Mouse (Mus musculus): Measurements from ENCODE around the gene Gm21988. TPM values are rescaled to one million over a fixed set of nuclear protein-coding genes. Genes with fewer than 3 reads are reported as not detected.

Gene Gm21988
- polyA plus RNA-seq (2012; rRNA removed): 9.7 and 10.3 TPM in 2 replicates

GRCm38 (mm10) chr11:70239541-70240279 lies at the start of gene Gm21988, which contains the start of gene Rnasek:
Gm21988 (minus strand) TSS chr11:70239830.
Rnasek (minus strand) TSS chr11:70239842.
- peak within 1 kb of the TSS; percentile 97 for H3K4me3 ChIP-seq (replicated peaks; ENCODE audit: insufficient read depth, low read depth, low read length)
- peak within 1 kb of the TSS; percentile 92 for H3K27ac ChIP-seq (ENCODE audit: insufficient read depth, low read length)
- peaks cover 3% of the 10 kb centered on the region; the same call in 1 of the 2 replicates for H3K4me1 ChIP-seq (ENCODE audit: control insufficient read depth, insufficient read depth, low read length)
- peak; percentile 87 to 91 for DNase-seq
- under 1% methylated on average over 34 of the region's 35 CpGs for WGBS
- no peaks in the 10 kb centered on the region for H3K27me3 ChIP-seq (ENCODE audit: control insufficient read depth, insufficient read depth, low read length)
- TF ChIP-seq CTCF (IDR thresholded peaks at IDR 0.05; ENCODE audit: borderline replicate concordance, insufficient read depth, low read depth, low read length) (no peak), POLR2A (IDR thresholded peaks at IDR 0.05; ENCODE audit: borderline replicate concordance, insufficient read depth, low read length) (peak; percentile 83)

- no peak for TF ChIP-seq POLR2A (IDR thresholded peaks at IDR 0.05; ENCODE audit: borderline replicate concordance, insufficient read depth, low read length)
- no peak for TF ChIP-seq CTCF (IDR thresholded peaks at IDR 0.05; ENCODE audit: borderline replicate concordance, insufficient read depth, low read depth, low read length)
- DNase-seq: peak in 1 of 2 experiments; percentile 9
- Histone ChIP-seq H3K4me1 (ENCODE audit: control insufficient read depth, insufficient read depth, low read length) (no peaks in the 10 kb centered on the region; the same call in 1 of the 2 replicates), H3K27ac (ENCODE audit: insufficient read depth, low read length) (no peak overlapping the region), H3K27me3 (ENCODE audit: control insufficient read depth, insufficient read depth, low read length) (no peaks in the 10 kb centered on the region), H3K4me3 (replicated peaks; ENCODE audit: insufficient read depth, low read depth, low read length) (no peak overlapping the region)
- 37% methylated on average over 6 of the region's 6 CpGs for WGBS
Observed at GRCm38 (mm10) chr11:70289236-70289635, 49.6 kb upstream of the Gm21988 start.

- 77% methylated on average over 10 of the region's 10 CpGs for WGBS
- TF ChIP-seq POLR2A (IDR thresholded peaks at IDR 0.05; ENCODE audit: borderline replicate concordance, insufficient read depth, low read length) (no peak), CTCF (IDR thresholded peaks at IDR 0.05; ENCODE audit: borderline replicate concordance, insufficient read depth, low read depth, low read length) (no peak)
Observed at GRCm38 (mm10) chr11:70288102-70288501, 48.5 kb upstream of the Gm21988 start.

GRCm38 (mm10) chr11:70285686-70286085 lies 46.1 kb upstream of the Gm21988 start:
- Histone ChIP-seq H3K4me3 (replicated peaks; ENCODE audit: insufficient read depth, low read depth, low read length) (no peak overlapping the region), H3K27me3 (ENCODE audit: control insufficient read depth, insufficient read depth, low read length) (no peaks in the 10 kb centered on the region), H3K4me1 (ENCODE audit: control insufficient read depth, insufficient read depth, low read length) (no peaks in the 10 kb centered on the region), H3K27ac (ENCODE audit: insufficient read depth, low read length) (no peak overlapping the region)
- TF ChIP-seq CTCF (IDR thresholded peaks at IDR 0.05; ENCODE audit: borderline replicate concordance, insufficient read depth, low read depth, low read length): no peak
- no peak for TF ChIP-seq POLR2A (IDR thresholded peaks at IDR 0.05; ENCODE audit: borderline replicate concordance, insufficient read depth, low read length)
- WGBS: 81% methylated on average over 5 of the region's 5 CpGs
- no peak for DNase-seq

More at GRCm38 (mm10) chr11:70288102-70288501, 48.5 kb upstream of the Gm21988 start:
- no peak overlapping the region for H3K4me3 ChIP-seq (replicated peaks; ENCODE audit: insufficient read depth, low read depth, low read length)
- no peaks in the 10 kb centered on the region for H3K27me3 ChIP-seq (ENCODE audit: control insufficient read depth, insufficient read depth, low read length)
- no peak overlapping the region for H3K27ac ChIP-seq (ENCODE audit: insufficient read depth, low read length)
- no peaks in the 10 kb centered on the region for H3K4me1 ChIP-seq (ENCODE audit: control insufficient read depth, insufficient read depth, low read length)
- no peak for DNase-seq

- Histone ChIP-seq H3K4me1 (ENCODE audit: control insufficient read depth, insufficient read depth, low read length) (no peaks in the 10 kb centered on the region), H3K27me3 (ENCODE audit: control insufficient read depth, insufficient read depth, low read length) (no peaks in the 10 kb centered on the region), H3K4me3 (replicated peaks; ENCODE audit: insufficient read depth, low read depth, low read length) (no peak overlapping the region), H3K27ac (ENCODE audit: insufficient read depth, low read length) (no peak overlapping the region)
- TF ChIP-seq POLR2A (IDR thresholded peaks at IDR 0.05; ENCODE audit: borderline replicate concordance, insufficient read depth, low read length) (no peak), CTCF (IDR thresholded peaks at IDR 0.05; ENCODE audit: borderline replicate concordance, insufficient read depth, low read depth, low read length) (no peak)
- no peak for DNase-seq
- WGBS: 41% methylated on average over 3 of the region's 3 CpGs
Observed at GRCm38 (mm10) chr11:70284757-70285156, 45.1 kb upstream of the Gm21988 start.

GRCm38 (mm10) chr11:70283666-70284065 lies 44.0 kb upstream of the Gm21988 start:
- 77% methylated on average over 4 of the region's 4 CpGs for WGBS
- no peaks in the 10 kb centered on the region for H3K27me3 ChIP-seq (ENCODE audit: control insufficient read depth, insufficient read depth, low read length)
- no peak overlapping the region for H3K27ac ChIP-seq (ENCODE audit: insufficient read depth, low read length)
- H3K4me3 ChIP-seq (replicated peaks; ENCODE audit: insufficient read depth, low read depth, low read length): no peak overlapping the region
- TF ChIP-seq POLR2A (IDR thresholded peaks at IDR 0.05; ENCODE audit: borderline replicate concordance, insufficient read depth, low read length): no peak
- no peak for TF ChIP-seq CTCF (IDR thresholded peaks at IDR 0.05; ENCODE audit: borderline replicate concordance, insufficient read depth, low read depth, low read length)
- no peaks in the 10 kb centered on the region for H3K4me1 ChIP-seq (ENCODE audit: control insufficient read depth, insufficient read depth, low read length)
- no peak for DNase-seq

- DNase-seq: no peak
- H3K27ac ChIP-seq (ENCODE audit: insufficient read depth, low read length): no peak overlapping the region
- WGBS: 74% methylated on average over 3 of the region's 3 CpGs
- TF ChIP-seq POLR2A (IDR thresholded peaks at IDR 0.05; ENCODE audit: borderline replicate concordance, insufficient read depth, low read length) (no peak), CTCF (IDR thresholded peaks at IDR 0.05; ENCODE audit: borderline replicate concordance, insufficient read depth, low read depth, low read length) (no peak)
- no peak overlapping the region for H3K4me3 ChIP-seq (replicated peaks; ENCODE audit: insufficient read depth, low read depth, low read length)
- H3K27me3 ChIP-seq (ENCODE audit: control insufficient read depth, insufficient read depth, low read length): no peaks in the 10 kb centered on the region
- no peaks in the 10 kb centered on the region for H3K4me1 ChIP-seq (ENCODE audit: control insufficient read depth, insufficient read depth, low read length)
Observed at GRCm38 (mm10) chr11:70280441-70280840, 40.8 kb upstream of the Gm21988 start.

GRCm38 (mm10) chr11:70278961-70279360 lies 39.3 kb upstream of the Gm21988 start:
- TF ChIP-seq POLR2A (IDR thresholded peaks at IDR 0.05; ENCODE audit: borderline replicate concordance, insufficient read depth, low read length) (no peak), CTCF (IDR thresholded peaks at IDR 0.05; ENCODE audit: borderline replicate concordance, insufficient read depth, low read depth, low read length) (no peak)

More at GRCm38 (mm10) chr11:70278961-70279360, 39.3 kb upstream of the Gm21988 start:
- no peaks in the 10 kb centered on the region for H3K4me1 ChIP-seq (ENCODE audit: control insufficient read depth, insufficient read depth, low read length)
- H3K27ac ChIP-seq (ENCODE audit: insufficient read depth, low read length): no peak overlapping the region
- H3K4me3 ChIP-seq (replicated peaks; ENCODE audit: insufficient read depth, low read depth, low read length): no peak overlapping the region
- DNase-seq: no peak
- H3K27me3 ChIP-seq (ENCODE audit: control insufficient read depth, insufficient read depth, low read length): no peaks in the 10 kb centered on the region
- WGBS: 19% methylated on average over 3 of the region's 3 CpGs
